Mouse (Mus musculus) B cell, adult 67 days (primary cell): ENCODE measurements around the gene Gm29564. TPM values are rescaled to one million over a fixed set of nuclear protein-coding genes. Genes with fewer than 3 reads are reported as not detected.

Source experiments
- total RNA-seq, 2 experiments: library from RNA; stranded (reverse); gene quantifications; 4 replicates each; pipeline ENCODE4 v1.2.4; 2023

Gene Gm29564
- total RNA-seq, result not detected

GRCm38 (mm10) chrY:78212693-78213092, at the start of gene Gm29564:
Gm29564 (plus strand) TSS chrY:78212993.

Other genes starting within 250 kb of the Gm29564 start
- not detected for gene Gm20867, start 249.8 kb upstream of the Gm29564 start, total RNA-seq